Mouse (Mus musculus) megakaryocyte, embryonic 14.5 days (primary cell): ENCODE results near the gene Taf9b.

Experiments used
- FLI1 ChIP-seq: IDR thresholded peaks from 2 replicates; pipeline ENCODE4 v1.6.1; 2012; ENCODE audit warnings: low read length, inconsistent platforms, mixed read lengths
- GATA1 ChIP-seq: IDR thresholded peaks from 3 replicates; pipeline ENCODE4 v1.6.1; 2012; ENCODE audit warnings: mixed read lengths, low read length, inconsistent platforms, borderline replicate concordance

GRCm38 (mm10) chrX:106219171-106220032, 1.6 kb downstream of the Taf9b start:
- no peak for TF ChIP-seq GATA1
- TF ChIP-seq FLI1, result no peak
